Mouse (Mus musculus) spleen, adult 2 months (tissue): ENCODE measurements around the gene Anxa8. TPM values are rescaled to one million over a fixed set of nuclear protein-coding genes. Genes with fewer than 3 reads are reported as not detected.

Experiments
- DNase-seq, 2 experiments: peaks; one replicate each; pipeline versions ENCODE4 v3.0.0 to v3.0.0-alpha.2; 2012 to 2021; ENCODE audit warnings: low spot score in 2 of 2, low read depth in 1 of 2
- H3K27ac ChIP-seq: fragments of 200-500 bp; 2 replicates; pipeline ENCODE4 v1.5.1; 2012; ENCODE audit warnings: low read length, inconsistent platforms; ENCODE audit not compliant: insufficient read depth
- H3K27me3 ChIP-seq: fragments of 200-500 bp; 2 replicates; pipeline ENCODE4 v1.6.1; 2012; ENCODE audit warnings: mild to moderate bottlenecking, moderate library complexity, low read length, inconsistent platforms; ENCODE audit not compliant: control insufficient read depth, insufficient read depth
- H3K36me3 ChIP-seq: fragments of 200-500 bp; 2 replicates; pipeline ENCODE4 v1.6.1; 2012; ENCODE audit warnings: mild to moderate bottlenecking, low read length, inconsistent platforms; ENCODE audit not compliant: control insufficient read depth, insufficient read depth
- H3K4me1 ChIP-seq: fragments of 200-500 bp; 2 replicates; pipeline ENCODE4 v1.6.1; 2011; ENCODE audit warnings: inconsistent platforms; ENCODE audit not compliant: control insufficient read depth, insufficient read depth, insufficient read length
- H3K4me3 ChIP-seq: fragments of 200-500 bp; 2 replicates; pipeline ENCODE4 v1.5.1; 2011; ENCODE audit warnings: mild to moderate bottlenecking, inconsistent platforms; ENCODE audit not compliant: insufficient read depth, insufficient read length; ENCODE audit errors: extremely low read depth
- CTCF ChIP-seq: fragments of 200-500 bp; IDR thresholded peaks from 2 replicates; pipeline ENCODE4 v1.5.1; 2011; ENCODE audit warnings: mild to moderate bottlenecking, inconsistent platforms; ENCODE audit not compliant: insufficient read depth, insufficient read length, insufficient replicate concordance; ENCODE audit errors: extremely low read depth
- POLR2A ChIP-seq: fragments of 200-500 bp; IDR thresholded peaks from 2 replicates; pipeline ENCODE4 v1.6.1; 2011; ENCODE audit warnings: low read depth, low read length, inconsistent platforms
- WGBS: fragments of 180-500 bp; shearing (Covaris S2); methylation state at CpG from one replicate; pipeline ENCODE4 v1.1.7; 2018; 5-methylcytosine and 5-hydroxymethylcytosine counted together
- polyA plus RNA-seq: library from polyadenylated mRNA; depleted of rRNA; stranded (reverse); fragments of >200 nt; gene quantifications from 2 replicates; pipeline ENCODE4 v1.2.3, GENCODE M21; 2012

Anxa8 gene
- polyA plus RNA-seq, 1 experiment: 0.26 TPM

DNA sequence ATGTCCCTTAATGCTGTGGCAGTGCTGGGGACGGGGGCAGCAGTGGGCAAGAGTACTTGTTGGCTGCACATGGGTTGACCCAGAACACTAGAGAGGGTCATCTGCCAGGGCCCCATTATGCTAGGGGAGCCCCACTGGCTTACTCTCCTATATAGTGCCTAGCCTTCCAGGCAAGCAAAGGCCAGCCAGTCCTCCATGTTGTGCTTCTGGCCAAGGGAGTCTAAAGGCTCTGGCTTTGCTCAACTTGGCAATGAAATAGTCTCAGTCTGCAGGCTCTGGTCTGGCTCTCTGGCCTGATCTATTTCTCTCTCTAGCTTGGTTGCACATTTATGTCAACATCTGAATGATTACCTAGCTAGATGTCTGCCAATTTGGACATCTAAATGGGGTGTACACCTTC lies 7.1 kb downstream of the Anxa8 start:
- Histone ChIP-seq H3K4me1 (no peaks in the 10 kb centered on the region), H3K36me3 (no peaks in the 10 kb centered on the region), H3K4me3 (no peak overlapping the region), H3K27ac (no peak overlapping the region), H3K27me3 (no peaks in the 10 kb centered on the region)
- no peak for DNase-seq
- no peak for TF ChIP-seq CTCF
- WGBS: 89% methylated on average over 1 of the region's 1 CpGs

DNA sequence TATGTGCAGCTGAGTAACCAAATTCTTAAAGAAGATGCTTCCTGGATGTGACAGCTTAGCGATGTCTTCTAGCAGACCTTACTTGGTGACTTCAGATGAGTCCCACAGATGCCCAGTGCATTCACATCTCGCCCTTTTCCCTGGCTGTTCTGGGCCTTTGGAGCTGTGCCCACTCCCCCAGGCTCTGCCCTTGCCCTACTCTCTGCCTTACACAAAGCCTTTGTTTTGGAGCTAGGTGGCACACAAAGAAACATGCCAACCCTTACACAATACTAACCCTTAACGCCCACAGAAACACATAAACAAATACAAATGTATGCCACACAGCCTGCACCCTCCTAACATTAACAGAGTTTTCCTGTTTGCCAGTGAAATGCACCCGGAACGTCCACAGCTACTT lies 10.4 kb downstream of the Anxa8 start:
- no peaks in the 10 kb centered on the region for H3K27me3 ChIP-seq
- WGBS: 81% methylated on average over 5 of the region's 5 CpGs
- no peak for TF ChIP-seq CTCF
- TF ChIP-seq POLR2A: no peak
- no peak overlapping the region for H3K27ac ChIP-seq
- H3K36me3 ChIP-seq: no peaks in the 10 kb centered on the region
- DNase-seq: no peak
- no peak overlapping the region for H3K4me3 ChIP-seq
- no peaks in the 10 kb centered on the region for H3K4me1 ChIP-seq

DNA sequence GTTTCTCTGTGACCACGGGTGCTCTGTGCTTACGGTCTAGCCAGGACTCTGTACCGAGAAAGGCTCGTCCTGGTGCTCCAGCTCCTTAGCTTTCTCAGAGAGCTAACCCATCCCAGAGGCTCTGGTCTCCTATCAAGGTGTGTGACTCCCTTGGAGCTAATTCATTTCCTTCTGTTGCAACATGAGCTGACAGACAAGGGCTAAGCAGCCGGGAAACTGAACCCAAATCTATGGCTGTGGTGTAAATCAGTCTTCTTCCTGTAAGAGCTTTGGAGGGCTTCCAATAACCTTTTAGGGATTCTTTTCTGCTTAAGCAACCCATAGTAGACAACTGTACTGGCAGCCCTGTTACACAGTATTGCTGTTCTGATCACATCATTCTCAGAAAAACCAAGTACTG lies 16.8 kb downstream of the Anxa8 start, which contains the start of gene A630023A22Rik:
Gene A630023A22Rik, minus strand, starts transcription at position 154 of the 400 bp plus-strand sequence.
- H3K27ac ChIP-seq: no peak within 1 kb of the TSS
- no peaks in the 10 kb centered on the region for H3K4me1 ChIP-seq
- H3K4me3 ChIP-seq: no peak within 1 kb of the TSS
- no peaks in the 10 kb centered on the region for H3K27me3 ChIP-seq
- WGBS: 73% methylated on average over 5 of the region's 5 CpGs
- DNase-seq: no peak
- no peaks in the 10 kb centered on the region for H3K36me3 ChIP-seq
- TF ChIP-seq POLR2A (no peak), CTCF (no peak)

DNA sequence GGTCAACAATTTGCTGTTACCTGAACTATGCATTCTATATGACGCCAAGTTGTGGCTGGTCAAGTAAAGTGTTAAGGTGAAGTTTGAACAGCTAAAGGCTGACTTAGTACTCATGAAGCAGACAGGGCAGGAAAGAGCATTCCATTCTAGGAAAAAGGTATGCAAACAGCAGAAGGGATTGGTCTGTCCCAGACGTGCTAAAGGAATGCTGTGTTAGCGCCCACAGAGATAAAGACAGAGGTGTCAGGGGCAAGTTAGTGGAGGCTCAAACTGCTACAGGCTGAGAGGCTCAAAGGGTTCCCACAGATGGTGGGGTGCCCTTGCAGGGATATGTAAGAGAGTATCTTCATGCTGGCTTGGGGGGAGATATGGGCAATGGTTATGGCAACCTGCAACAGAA lies 18.1 kb downstream of the Anxa8 start:
- Histone ChIP-seq H3K27ac (no peak overlapping the region), H3K4me3 (no peak overlapping the region), H3K36me3 (no peaks in the 10 kb centered on the region), H3K27me3 (no peaks in the 10 kb centered on the region), H3K4me1 (no peaks in the 10 kb centered on the region)
- no peak for TF ChIP-seq POLR2A
- no peak for TF ChIP-seq CTCF
- WGBS: 78% methylated on average over 3 of the region's 3 CpGs
- DNase-seq: no peak

DNA sequence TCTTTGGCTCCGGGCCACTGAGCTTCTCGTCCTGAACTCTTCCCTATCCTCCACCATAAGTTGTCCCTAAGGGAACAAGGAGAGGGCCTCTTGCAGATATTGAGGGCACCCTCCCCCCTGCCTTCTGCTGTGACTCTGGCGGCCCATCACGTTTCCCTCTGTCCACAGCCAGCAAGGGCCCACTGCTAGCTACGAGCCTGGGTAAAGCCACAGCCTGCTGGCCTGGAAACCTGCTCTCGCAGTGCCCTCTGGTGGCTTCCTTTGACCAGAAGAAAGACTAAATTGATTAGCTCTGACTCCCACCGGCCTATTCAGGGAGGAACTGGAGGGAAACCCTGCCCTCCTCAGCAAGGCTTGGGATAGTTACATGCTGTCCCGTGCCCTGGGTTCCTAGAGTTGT lies 19.1 kb downstream of the Anxa8 start:
- no peak for DNase-seq
- Histone ChIP-seq H3K36me3 (no peaks in the 10 kb centered on the region), H3K4me3 (no peak overlapping the region), H3K27me3 (no peaks in the 10 kb centered on the region), H3K27ac (no peak overlapping the region), H3K4me1 (no peaks in the 10 kb centered on the region)
- WGBS: 30% methylated on average over 8 of the region's 8 CpGs
- TF ChIP-seq CTCF: 0 out of 2 replicates have a peak, but pooled peaks have one; percentile 2
- TF ChIP-seq POLR2A: no peak

DNA sequence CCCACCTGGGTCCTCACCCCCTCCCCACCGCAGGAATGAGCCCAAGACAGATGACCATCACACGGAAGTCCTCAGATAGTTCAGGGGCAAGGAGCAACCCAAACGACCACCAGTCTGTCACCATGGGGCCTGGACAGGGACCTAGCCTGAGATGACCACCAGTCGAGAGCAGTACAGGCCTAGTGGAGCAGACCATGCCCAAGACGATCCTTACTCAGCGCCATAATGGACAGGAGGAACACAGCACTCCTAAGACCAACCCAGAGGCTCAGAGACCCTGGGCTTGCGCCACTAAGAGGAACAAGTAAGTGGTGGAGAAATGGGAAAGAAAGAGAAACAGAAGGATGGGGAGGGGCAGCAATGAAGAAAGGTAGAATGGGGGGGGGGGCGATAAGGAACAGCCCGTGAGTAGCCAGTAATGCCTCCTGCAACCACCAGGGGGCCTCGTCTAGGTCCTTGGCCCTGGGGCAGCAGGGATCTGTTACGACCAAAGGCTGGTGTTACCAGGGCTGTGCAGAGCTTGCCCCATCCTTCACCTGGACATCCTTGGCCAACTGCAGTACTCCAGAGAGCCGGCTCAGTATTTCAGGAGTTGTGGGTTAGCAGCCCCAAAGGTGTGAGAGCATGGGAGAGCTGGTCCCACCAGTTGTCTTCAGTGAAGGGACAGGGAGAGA lies 20.7 kb downstream of the Anxa8 start:
- no peak for DNase-seq
- no peaks in the 10 kb centered on the region for H3K4me1 ChIP-seq
- no peak overlapping the region for H3K4me3 ChIP-seq
- 57% methylated on average over 12 of the region's 12 CpGs for WGBS
- no peaks in the 10 kb centered on the region for H3K27me3 ChIP-seq
- H3K36me3 ChIP-seq: no peaks in the 10 kb centered on the region
- no peak overlapping the region for H3K27ac ChIP-seq
- no peak for TF ChIP-seq POLR2A
- peak; percentile 35; the same call in 1 of the 2 replicates for TF ChIP-seq CTCF

DNA sequence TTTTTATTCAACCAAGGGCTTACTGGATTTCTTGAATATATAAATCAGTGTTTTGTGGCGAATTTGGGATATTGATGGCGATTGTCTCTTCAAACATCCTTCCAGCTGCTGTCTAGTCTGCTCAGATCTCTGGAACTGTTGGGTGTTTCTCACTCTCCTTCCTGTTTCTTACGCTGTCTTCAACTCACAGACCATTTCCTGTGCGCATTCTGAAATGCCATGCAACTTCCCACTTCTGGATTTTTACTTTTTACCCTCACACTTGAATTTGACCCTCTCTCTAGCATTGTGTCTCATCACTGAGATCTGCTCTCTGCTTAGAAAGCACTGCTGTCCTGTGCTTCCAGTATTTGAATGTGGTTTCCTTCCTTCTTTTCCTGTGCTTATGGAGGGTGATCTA lies 21.8 kb downstream of the Anxa8 start:
- WGBS: 5% methylated on average over 4 of the region's 4 CpGs
- Histone ChIP-seq H3K27me3 (no peaks in the 10 kb centered on the region), H3K27ac (no peak overlapping the region), H3K4me1 (no peaks in the 10 kb centered on the region), H3K4me3 (no peak overlapping the region), H3K36me3 (no peaks in the 10 kb centered on the region)
- no peak for TF ChIP-seq POLR2A
- no peak for TF ChIP-seq CTCF
- DNase-seq: no peak
